ENCODE assay signal across 18 mouse cellular contexts in genomic region chr9:102995800-102996635, GRCm38 (mm10). TPM values are rescaled to one million over a fixed set of nuclear protein-coding genes. Genes with fewer than 3 reads are reported as not detected.
DNase-seq lines count a peak whose midpoint lies in the region; ATAC-seq and TF ChIP-seq lines count a peak whose summit lies in the region.
"Had no signal": no experiment of that assay in that cellular context is flagged by ENCODE, and none has a peak within 500 bp of the region (broad histone marks: within the 10 kb centered on the region; RNA-seq: fewer than 3 reads in every experiment).

No protein-coding gene starts in this region.

- peak; percentile 59 for ATAC-seq in intestine, embryonic 16.5 days
- peak; percentile 29; the same call in 1 of the 2 replicates for ATAC-seq in stomach, embryonic 15.5 days (ENCODE audit: insufficient read depth, low FRiP score, low read depth)
- ATAC-seq: forebrain, embryonic 14.5 days; midbrain, embryonic 15.5 days had no signal

- no peaks in the 10 kb centered on the region for H3K79me2 ChIP-seq in liver, adult 2 months (ENCODE audit: control insufficient read depth, insufficient read depth, low read length)

- TF ChIP-seq POLR2A in liver, adult 2 months (IDR thresholded peaks at IDR 0.05; ENCODE audit: extremely low read depth, insufficient read depth, low read length) = no peak

- no peak for TF ChIP-seq CTCF in liver, adult 2 months (IDR thresholded peaks at IDR 0.05; ENCODE audit: low read depth, low read length)

- H3K4me3 ChIP-seq in liver, adult 2 months (ENCODE audit: insufficient read depth, low read depth, low read length) = no peak overlapping the region
- no peak overlapping the region for H3K4me3 ChIP-seq in intestine, embryonic 16.5 days (ENCODE audit: low read length)
- no peak overlapping the region for H3K4me3 ChIP-seq in stomach, embryonic 15.5 days (replicated peaks)
- H3K4me3 ChIP-seq: embryonic facial prominence, embryonic 10.5 days; midbrain, embryonic 15.5 days had no signal

- H3K4me1 ChIP-seq in liver, adult 2 months (ENCODE audit: control insufficient read depth, insufficient read depth, low read length) = peaks cover 13% of the 10 kb centered on the region
- peaks cover 9% of the 10 kb centered on the region; the same call in 1 of the 2 replicates for H3K4me1 ChIP-seq in intestine, embryonic 16.5 days (ENCODE audit: control insufficient read depth, insufficient read depth, low read length)
- H3K4me1 ChIP-seq in stomach, embryonic 15.5 days = no peaks in the 10 kb centered on the region

- H3K4me2 ChIP-seq in intestine, embryonic 16.5 days (ENCODE audit: low read depth, low read length) = no peak overlapping the region
- H3K4me2 ChIP-seq in stomach, embryonic 15.5 days = no peak overlapping the region
- H3K4me2 ChIP-seq: midbrain, embryonic 15.5 days had no signal

- intact Hi-C loops in heart, postnatal 10 days (cut with DNase I) = no loop called here

- no peaks in the 10 kb centered on the region for H3K27me3 ChIP-seq in liver, adult 2 months (ENCODE audit: control insufficient read depth, insufficient read depth, low read length)
- no peaks in the 10 kb centered on the region for H3K27me3 ChIP-seq in intestine, embryonic 16.5 days (replicated peaks; ENCODE audit: control insufficient read depth, insufficient read depth, low read length)
- no peaks in the 10 kb centered on the region for H3K27me3 ChIP-seq in stomach, embryonic 15.5 days (replicated peaks)
- H3K27me3 ChIP-seq: midbrain, embryonic 15.5 days had no signal

- no peaks in the 10 kb centered on the region for H3K36me3 ChIP-seq in liver, adult 2 months (ENCODE audit: control insufficient read depth, insufficient read depth, low read length)
- no peaks in the 10 kb centered on the region for H3K36me3 ChIP-seq in intestine, embryonic 16.5 days (ENCODE audit: control insufficient read depth, insufficient read depth, low read length)
- H3K36me3 ChIP-seq in stomach, embryonic 15.5 days = no peaks in the 10 kb centered on the region
- H3K36me3 ChIP-seq: embryonic facial prominence, embryonic 10.5 days; midbrain, embryonic 15.5 days had no signal

- H3K9ac ChIP-seq in liver, adult 2 months (ENCODE audit: low read depth, low read length) = peak overlapping the region; percentile 9; the same call in 1 of the 2 replicates
- no peak overlapping the region for H3K9ac ChIP-seq in intestine, embryonic 16.5 days (ENCODE audit: low read depth, low read length)
- H3K9ac ChIP-seq in stomach, embryonic 15.5 days = no peak overlapping the region
- H3K9ac ChIP-seq: liver, embryonic 14.5 days; midbrain, embryonic 15.5 days had no signal

- no peaks in the 10 kb centered on the region for H3K9me3 ChIP-seq in intestine, embryonic 16.5 days (ENCODE audit: control insufficient read depth, low read length)
- H3K9me3 ChIP-seq in stomach, embryonic 15.5 days = no peaks in the 10 kb centered on the region
- H3K9me3 ChIP-seq: embryonic facial prominence, embryonic 10.5 days; midbrain, embryonic 15.5 days had no signal

- peak overlapping the region; percentile 63 for H3K27ac ChIP-seq in liver, adult 2 months (replicated peaks; ENCODE audit: insufficient read depth, low read depth, low read length)
- 0 out of 2 replicates have a peak overlapping the region, but pooled peaks have one; percentile 33 for H3K27ac ChIP-seq in intestine, embryonic 16.5 days (ENCODE audit: low read length)
- H3K27ac ChIP-seq in stomach, embryonic 15.5 days = no peak overlapping the region
- H3K27ac ChIP-seq: embryonic facial prominence, embryonic 10.5 days; liver, embryonic 14.5 days; midbrain, embryonic 15.5 days had no signal

- WGBS in liver, adult 2 months = 37% methylated on average over 12 of the region's 12 CpGs
- WGBS in intestine, embryonic 16.5 days = 64% methylated on average over 12 of the region's 12 CpGs
- 74% methylated on average over 12 of the region's 12 CpGs for WGBS in stomach, embryonic 15.5 days

- DNase-seq in liver, adult 2 months (ENCODE audit: extremely low read depth, low read depth, low spot score) = peak; percentile 99
- DNase-seq in liver = no peak
- DNase-seq in kidney, postnatal 36 days = peak; percentile 27 to 45
- DNase-seq in heart, postnatal 10 days = no peak
- DNase-seq in cerebellum, adult 11-12 months = no peak
- no peak for DNase-seq in adrenal gland, postnatal 4 days (ENCODE audit: low spot score in 2 of 2)
- DNase-seq: adrenal gland, adult 8-10 months; cerebellum, adult 11 months; cerebellum, postnatal 36 days; gastrocnemius, postnatal 25 days; layer of hippocampus, postnatal 36 days; left cerebral cortex, postnatal 4 days had no signal

RNA-seq across cellular contexts. Expression of gene Slco2a1, which starts 7.5 kb away (rescaled TPM):
- total RNA-seq in liver, adult 2 months (2014; rRNA removed) = 8.9 and 20.7 TPM in 2 replicates
- polyA plus RNA-seq in liver, adult 2 months (2012; rRNA removed) = 43.1 and 55.5 TPM in 2 replicates
- polyA plus RNA-seq in intestine, embryonic 16.5 days (2015; fragmentation: Nextera tagmentation; extraction: Ambion mirVana) = 15.2 and 18.8 TPM in 2 replicates
- polyA plus RNA-seq in stomach, embryonic 15.5 days (2015; fragmentation: Nextera tagmentation; extraction: Ambion mirVana) = 12.1 and 13.9 TPM in 2 replicates
- total RNA-seq in heart, postnatal 10 days (2021) = 1 to 10 TPM; 8.5 to 10.0 TPM
- 10 to 100 TPM; 12.0 to 12.3 TPM for total RNA-seq in adrenal gland, postnatal 4 days (2021)

Comparison
In these comparisons a context has a peak if more than half of its experiments do, and no peak if none do; other contexts are left out.
1. DNase-seq: peak in liver, adult 2 months (single experiment) and kidney, postnatal 36 days (2 of 2); none in liver (single experiment), heart, postnatal 10 days (0 of 2), cerebellum, adult 11-12 months (single experiment) and adrenal gland, postnatal 4 days (0 of 2).